Mouse (Mus musculus): ENCODE measurements around the gene Mtfr2. TPM values are rescaled to one million over a fixed set of nuclear protein-coding genes. Genes with fewer than 3 reads are reported as not detected.

Mtfr2 gene
- 0.22 and 0.24 TPM in 2 replicates for polyA plus RNA-seq (2015; fragmentation: Nextera tagmentation; extraction: Ambion mirVana)

DNA sequence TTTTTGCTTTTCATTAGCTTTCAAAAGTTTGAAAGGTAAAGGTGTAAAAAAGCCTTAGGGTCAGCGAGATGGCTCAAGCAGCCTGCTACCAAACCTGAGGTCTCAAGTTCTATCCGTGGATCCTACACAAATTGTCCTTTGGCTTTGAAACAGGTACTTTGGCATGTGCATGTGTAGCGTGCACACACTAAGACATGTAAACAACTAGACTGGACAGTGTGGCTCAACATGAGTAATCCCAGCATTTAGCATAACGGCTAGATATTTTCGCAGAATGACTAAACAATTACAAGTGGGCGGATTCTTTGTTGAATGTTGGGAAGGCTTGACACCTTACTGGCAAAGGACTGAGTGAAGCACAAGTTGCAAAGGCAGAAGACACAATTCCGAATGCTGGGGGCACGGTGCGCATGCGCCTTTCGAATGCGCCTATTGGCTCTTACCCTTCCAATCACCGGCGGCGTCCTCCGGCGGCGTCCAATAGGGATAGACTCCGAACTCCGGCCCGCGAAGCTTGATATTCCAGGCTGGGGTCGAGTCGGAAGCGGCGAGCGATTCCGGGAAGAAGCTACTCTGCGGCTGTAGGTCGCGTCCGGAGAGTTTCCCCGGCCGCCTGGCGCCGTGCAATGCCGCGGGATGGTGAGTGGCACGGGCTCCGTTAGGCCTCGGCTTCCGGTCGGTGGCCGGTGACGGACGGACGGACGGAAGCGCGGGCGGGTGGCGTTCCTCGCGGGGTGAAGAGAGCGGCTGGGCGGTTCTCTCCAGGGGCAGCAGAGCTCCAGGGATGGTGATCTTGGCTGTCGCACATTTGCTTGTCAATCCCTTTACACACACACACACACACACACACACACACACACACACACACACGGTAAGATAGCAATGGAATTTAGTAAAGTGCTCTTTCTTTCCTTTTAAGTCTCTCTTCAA, at the start of gene Mtfr2:
Mtfr2 (plus strand) TSS at position 486 of the 930 bp plus-strand sequence.

DNA sequence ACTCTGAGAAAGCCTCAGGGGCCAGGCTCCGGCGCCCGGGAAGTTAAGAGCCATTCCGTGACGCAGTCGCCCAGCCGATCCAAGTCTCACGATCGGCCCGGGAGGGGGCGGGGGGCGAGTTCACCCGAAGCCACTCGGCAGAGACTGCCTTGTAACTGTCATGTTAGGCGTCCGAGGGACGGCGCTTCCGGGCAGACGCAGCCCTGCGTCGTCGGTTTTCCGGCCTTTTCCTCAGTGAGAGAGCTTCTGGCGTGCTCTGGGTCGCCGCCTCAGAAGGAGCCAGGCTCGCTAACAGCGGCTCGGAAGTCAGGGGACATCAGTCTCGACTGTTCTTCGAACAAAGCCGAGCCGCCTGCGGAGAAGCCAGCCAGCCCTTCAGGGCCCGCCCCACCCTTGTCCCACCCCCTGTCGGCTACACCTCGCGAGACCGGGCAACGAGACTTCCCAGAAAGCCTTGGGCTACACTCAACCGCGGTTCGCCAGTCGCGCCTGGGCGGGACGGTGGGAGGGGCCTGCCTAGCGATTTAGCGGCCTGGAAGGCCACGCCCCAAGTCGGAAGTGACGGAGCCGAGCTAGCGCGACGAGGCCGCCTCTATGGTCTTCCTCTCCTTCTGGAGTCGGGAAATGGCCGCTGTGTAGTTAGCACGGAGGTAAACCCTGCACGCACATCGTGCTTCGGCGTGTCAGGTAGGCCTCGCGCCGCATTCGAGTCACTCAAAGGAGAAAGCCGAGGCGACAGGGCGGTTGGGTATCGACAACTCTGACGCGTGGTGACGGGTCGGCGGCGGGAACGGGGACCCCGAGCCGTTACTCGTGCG, 35.4 kb upstream of the Mtfr2 start, which contains the start of gene Bclaf1:
Bclaf1 (plus strand) TSS at position 552 of the 818 bp plus-strand sequence.

Other genes starting within 250 kb of the Mtfr2 start
- 7.7 and 8.1 TPM in 2 replicates for gene Map7, start 199.3 kb upstream of the Mtfr2 start, polyA plus RNA-seq (2015; fragmentation: Nextera tagmentation; extraction: Ambion mirVana)
- gene Bclaf1, start 35.3 kb upstream of the Mtfr2 start, polyA plus RNA-seq (2015; fragmentation: Nextera tagmentation; extraction: Ambion mirVana) = 71.6 and 79.9 TPM in 2 replicates

Measured in neural tube, postnatal 0 days (tissue).